Mouse (Mus musculus): ENCODE data around the gene Ripk3.

Ripk3 gene

DNA sequence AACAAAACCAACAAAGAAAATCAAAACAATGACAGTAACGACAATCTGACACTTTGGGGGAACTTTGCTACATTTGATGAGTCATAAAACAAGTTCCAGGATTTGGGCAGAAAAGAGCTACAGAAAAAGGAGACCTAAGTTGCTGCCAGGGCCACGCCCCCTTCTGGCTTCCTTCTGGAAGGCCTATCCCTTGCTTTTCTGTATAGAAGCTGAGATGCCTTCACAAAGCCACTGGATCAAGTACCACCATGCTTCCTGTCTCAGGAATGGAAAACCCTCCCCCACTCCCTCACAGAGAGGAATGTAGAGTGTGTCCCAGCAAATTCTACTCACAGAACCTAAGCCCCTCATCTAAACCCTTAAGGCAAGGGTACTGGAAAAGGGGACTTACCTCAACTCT, 5.3 kb upstream of the Ripk3 start:
- DNase-seq = no peak

DNA sequence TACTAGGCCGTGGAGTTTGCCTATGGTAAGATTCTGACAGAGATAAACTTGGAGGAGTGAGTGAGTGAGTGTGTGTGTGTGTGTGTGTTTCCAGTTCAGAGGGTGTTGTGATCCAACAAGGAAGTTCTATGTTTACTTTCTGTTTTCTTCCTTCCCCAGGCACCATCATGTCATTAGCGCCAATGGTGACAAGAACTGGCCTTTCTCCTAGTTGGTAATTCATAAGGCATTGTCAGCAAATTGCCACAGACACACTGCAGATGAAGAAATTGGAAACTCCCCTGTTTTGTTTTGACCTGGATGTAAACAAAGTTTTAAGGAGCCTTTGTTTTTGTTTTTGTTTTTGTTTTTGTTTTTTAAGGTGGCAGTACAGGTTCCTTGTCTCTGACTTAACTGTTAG, 4.8 kb upstream of the Ripk3 start:
- no peak for DNase-seq

DNA sequence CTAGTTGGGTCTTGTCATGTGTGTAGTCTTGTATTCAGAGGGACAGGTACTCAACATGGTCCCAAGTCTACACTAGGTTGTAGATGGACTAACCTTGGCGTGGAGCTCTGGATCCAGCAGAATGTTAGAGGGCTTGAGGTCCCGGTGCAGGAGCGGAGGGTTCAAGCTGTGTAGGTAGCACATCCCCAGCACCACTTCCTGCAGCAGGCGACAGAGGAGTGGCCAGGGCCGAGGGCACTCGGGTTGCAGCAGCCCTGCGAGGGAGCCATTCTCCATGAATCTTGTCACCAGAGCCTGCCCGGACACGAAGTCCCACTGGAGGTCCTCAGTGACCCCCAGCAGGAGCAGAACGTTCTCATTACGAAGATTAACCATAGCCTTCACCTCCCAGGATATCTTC, 934 bp downstream of the Ripk3 start:
- DNase-seq = no peak

DNA sequence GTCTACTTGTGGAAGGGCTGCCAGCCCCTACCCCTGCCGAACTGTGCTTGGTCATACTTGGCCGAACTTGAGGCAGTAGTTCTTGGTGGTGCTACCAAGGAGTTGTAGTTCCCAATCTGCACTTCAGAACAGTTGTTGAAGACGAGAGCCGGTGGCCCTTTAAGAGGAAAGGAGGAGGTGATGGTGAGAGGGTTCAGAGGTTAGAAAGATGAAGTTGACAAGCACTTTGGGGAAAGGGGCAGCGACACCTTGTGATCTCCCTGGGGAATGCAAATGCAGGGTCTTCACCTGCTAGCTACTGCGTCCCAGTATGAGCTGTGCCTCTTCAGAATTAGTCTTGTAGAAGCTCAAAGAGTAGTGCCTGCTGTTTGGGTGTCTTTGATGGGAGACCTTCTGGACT, 3.5 kb downstream of the Ripk3 start:
- no peak for DNase-seq

DNA sequence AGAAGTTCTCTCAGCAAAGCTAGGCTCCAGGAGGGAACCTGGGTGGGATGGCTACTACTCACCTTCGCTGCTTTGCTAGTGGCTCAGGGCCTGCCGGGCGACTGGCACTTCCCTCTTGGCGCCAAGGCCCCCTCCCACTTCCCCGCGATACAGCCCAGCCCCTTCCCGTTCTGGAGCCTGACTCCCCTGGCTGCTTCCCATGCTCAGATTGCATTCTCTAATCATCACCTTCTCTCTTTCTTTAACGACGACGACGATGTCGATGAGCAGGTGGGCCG, 4.8 kb downstream of the Ripk3 start, which contains the start of gene Adcy4:
Gene Adcy4 (minus strand): TSS at position 138 of the 278 bp plus-strand sequence.
- no peak for DNase-seq

DNA sequence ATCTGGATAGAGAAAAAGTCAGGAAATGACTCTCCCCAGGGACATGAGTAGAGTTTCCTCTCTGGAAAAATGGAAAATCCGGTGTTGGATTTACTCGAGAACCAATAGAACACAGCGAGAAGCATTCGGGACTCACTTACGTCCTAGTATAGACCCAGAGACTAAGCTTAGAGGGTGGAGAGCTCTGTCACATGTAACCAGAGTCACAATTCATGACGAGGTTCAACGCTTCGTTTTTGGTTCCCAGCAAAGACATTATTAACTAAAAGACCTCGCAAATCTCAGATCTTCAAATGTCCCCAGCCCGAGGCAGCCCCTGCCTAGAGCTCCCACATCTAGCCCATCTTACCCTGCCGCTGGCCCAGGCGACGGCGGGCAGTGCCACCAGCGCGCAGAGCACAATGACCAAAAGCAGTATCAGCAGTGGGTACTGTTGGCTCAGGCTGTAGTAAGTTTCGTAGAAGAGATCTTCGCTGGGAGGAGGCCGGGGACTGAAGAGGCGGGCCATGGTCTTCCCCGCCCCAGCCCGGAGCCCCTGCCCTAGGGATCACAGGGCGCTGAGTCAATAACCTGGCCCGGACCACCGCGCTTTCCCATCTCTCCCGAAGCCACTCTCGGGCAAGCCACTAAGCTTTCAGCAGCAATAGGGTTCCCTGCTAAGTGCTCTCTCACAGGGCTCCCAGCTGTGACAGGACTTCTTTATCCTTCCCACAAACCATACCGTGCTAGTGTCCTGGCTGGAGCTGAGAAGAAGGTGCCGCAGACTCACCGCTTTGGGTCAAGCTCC, 5.3 kb downstream of the Ripk3 start:
- no peak for DNase-seq

DNA sequence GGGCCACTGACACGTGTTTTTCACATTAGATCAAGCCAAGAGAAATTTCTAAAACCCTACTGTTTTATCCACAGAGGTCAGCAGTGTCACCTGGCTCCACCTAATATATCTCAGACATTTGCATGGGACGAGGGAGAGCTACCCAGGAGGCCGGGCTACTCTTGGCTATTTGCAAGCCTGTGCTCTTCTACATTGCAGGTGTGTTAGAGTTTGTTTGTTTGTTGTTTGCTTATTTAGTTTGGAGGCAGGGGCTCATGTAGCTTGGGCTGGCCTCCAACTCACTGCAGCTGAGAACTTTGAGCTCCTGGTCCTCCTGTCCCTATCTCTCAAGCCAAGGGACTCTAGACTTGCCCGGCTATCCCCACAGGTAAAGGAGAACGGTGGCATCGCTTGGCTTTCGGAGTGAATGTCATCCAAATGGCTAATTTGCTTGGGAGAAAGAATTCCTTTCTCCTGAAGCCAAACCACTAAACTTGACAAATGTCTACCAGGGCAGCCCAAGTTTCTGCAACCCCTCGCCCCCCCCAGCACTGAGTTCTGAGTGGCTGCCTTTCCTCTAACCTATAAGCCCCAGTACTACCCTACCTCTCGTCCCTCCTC, 6.2 kb downstream of the Ripk3 start:
- DNase-seq = no peak

DNA sequence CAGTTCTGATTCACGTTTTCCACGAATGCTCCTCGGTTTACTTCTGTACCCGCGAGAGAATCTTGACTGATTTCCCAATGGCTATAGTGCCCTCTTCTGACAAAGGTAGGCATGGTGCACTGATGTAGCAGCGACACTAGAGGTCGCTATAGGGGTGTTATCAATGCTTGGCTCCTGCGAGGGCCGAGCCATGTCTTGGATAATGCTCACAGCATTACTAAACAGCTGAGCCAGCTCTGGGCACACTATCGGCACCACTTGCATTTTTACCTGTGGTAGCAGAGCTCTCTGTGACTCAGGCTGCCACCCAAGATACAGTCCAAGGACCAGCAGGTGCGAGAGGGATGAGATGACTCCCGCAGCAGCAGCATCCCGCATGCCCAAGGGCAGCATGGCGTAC, 7.4 kb downstream of the Ripk3 start:
- peak; percentile 40 for DNase-seq

DNA sequence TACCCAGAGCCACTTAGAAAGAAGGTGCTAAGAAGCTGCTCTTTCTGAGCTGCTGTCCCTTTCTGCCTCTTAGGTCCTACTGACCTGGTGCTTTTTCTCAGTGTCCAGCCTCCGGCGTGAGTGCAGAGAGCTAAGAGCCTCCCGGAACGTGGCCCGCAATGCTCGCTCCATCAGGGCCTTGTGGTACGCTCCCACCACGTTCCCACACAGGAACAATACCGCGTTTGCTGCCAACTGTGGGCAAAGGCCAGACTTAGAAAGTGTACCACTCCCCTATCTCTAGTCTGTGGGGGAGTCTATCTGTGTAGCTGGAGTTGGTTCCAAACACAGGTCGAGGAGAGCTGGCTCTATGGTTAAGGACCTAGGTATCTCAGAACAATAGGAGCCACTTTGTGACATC, 7.9 kb downstream of the Ripk3 start:
- no peak for DNase-seq

DNA sequence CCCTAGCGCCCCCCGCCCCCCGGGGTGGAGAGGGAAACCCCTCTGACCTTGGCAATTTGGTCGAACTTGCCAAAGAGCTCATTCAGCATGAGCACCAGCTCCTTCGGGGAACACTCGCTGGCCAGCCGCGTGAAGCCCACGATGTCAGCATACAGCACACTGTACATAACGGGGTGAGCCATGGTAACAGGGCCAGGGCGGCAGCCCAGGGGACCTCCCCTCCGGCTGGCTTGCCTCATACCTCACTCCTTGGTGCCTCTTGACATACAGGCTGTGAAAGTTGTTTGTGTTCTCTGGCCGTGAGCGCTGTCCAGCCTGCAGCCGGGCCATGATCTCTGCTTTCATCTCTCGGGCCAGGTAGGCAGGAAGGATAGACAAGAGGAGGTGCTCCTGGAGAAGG, 9.0 kb downstream of the Ripk3 start:
- no peak for DNase-seq

DNA sequence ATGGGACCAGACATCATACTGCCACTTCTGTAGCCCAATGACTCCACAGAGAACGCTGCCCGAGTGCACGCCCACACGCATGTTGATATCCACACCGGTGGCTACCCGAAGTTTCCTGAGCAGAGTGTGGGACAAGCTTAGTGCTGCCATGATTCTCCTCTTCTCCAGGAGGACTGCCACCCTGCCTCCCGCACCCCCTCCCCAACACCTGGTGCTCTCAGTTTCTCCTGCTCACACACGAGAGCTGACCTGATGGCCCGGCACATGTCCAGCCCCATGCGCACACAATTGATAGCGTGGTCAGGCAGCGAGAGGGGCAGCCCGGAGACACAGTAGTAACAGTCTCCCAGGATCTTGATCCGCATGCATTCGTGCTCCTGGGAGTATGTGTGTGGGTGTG, 10.0 kb downstream of the Ripk3 start:
- DNase-seq = no peak

DNA sequence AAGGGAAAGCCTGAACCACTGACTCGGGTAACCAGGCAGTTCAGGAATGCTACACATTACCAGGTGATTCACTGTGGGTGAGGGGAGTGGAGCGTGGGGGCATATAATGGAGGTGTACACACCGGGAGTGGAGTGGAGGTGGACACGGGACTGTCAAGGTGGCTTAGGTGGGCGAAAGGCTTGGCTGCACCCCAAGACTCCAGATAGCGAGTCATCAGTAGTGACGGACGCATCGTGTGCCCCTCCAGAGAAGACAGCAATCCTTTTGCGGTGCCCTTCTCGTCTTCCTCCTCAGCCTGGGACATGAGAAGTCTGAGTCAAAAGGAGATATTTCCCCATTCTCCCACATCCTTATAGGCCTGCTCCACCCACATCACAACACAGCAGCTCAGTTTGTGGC, 10.9 kb downstream of the Ripk3 start:
- no peak for DNase-seq

DNA sequence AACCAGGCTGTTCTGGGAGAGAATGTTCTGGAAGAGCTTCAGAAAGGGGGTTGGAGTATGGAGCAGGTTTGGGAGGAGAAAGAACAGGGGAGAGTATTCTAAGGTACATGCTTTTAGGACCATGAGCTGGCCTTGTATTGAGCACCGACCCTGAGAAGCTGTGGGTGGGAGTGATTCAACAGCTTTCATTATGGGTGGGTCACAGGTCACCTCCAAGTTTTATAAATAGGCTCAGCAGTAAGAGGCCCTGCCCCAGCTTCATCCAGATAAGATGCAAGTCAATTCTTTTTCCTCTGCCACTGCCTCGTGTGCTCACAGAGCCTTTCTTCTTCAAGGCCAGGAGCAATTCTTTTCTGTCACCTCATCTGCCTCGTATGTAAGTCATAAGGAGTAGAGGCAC, 11.5 kb downstream of the Ripk3 start:
- DNase-seq = no peak

DNA sequence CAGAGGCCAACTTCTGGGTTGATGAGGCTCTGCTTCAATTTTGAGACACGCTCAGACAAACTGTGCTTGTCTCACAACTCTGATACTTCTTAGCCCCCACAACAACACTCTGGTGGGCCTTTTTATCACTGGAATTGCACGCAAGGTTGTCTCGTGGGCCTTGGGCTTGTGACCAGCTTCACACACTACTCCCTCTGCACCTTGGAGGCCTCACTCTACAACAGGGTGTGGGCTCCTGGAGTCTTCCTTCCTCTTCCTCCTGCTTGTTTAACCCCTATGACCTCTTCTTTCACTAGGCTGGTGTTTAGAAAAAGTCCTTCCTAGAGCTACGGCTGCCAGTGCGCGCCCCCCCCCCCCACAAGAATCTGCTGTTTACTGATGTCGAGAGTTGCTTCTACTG, 12.0 kb downstream of the Ripk3 start:
- DNase-seq = no peak

DNA sequence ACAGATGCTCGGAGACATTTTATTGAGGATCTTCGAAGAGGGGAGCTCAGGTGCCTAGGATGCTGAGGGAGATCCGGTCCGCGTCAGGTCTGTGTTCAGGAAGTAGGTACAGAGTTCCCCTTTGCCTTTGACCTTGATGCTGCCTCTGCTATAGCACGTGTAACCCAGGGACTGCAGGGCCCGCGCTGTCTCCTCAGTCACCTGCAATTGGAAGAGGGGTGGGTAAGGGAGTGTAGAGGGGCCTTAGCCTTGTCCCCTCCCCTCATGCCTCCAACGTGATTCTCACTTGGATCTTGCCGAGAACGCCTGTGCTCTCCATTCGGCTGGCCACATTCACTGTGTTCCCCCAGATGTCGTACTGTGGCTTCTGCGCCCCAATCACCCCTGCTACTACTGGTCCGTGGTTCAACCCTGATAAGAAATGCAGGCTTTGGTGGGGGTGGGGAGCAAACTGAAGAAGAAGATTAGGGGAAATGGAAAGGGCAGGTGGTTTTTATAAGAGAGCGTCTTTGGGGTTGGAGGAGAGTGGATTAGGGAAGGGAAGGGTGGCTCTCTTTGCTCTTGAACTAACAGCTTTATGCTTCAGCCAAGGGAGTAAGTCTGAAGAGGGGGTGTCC, 19.5 kb downstream of the Ripk3 start:
- DNase-seq = no peak

DNA sequence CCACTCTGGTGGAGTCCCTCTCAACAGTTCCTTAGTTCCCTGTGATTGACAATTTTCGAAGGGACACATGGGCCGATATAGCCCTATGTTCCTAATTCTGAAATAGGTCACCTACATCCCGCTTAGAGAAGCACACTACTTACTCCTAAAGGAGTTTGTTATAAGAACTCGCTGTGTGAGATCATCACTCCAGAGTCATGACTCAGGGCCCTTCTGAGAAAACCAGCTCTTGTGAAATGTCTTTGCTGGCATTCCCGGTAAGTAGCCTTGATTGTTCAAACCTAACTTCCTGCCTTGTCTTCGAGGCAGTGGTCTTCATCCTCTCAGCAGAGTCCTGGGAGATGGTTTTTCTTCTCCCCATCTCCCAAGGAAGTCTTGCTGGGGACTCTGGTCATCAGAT, 20.1 kb downstream of the Ripk3 start:
- DNase-seq = no peak

DNA sequence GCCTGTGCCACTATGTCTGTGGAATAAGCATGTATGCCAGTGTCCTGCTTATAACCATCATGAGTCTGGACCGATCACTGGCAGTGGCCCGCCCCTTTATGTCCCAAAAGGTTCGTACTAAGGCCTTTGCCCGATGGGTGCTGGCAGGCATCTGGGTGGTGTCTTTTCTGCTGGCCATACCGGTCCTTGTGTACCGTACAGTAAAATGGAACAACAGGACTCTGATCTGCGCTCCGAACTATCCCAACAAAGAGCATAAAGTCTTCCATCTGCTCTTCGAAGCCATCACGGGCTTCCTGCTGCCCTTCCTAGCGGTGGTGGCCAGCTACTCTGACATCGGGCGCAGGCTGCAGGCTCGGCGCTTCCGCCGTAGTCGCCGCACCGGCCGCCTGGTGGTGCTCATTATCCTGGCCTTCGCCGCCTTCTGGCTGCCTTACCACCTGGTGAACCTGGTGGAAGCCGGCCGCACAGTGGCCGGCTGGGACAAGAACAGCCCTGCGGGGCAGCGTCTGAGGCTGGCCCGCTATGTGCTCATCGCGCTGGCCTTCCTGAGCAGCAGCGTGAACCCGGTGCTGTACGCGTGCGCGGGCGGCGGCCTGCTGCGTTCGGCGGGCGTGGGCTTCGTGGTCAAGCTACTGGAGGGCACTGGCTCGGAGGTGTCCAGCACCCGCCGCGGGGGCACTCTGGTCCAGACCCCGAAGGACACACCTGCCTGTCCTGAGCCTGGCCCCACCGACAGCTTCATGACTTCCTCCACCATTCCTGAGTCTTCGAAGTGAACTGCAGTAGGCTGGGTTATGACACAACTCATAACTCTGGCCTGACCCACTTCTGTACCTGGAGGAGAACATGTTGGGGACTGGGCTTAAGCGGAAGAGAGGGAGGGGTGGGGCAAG, 20.9 kb downstream of the Ripk3 start:
- DNase-seq = peak; percentile 51

DNA sequence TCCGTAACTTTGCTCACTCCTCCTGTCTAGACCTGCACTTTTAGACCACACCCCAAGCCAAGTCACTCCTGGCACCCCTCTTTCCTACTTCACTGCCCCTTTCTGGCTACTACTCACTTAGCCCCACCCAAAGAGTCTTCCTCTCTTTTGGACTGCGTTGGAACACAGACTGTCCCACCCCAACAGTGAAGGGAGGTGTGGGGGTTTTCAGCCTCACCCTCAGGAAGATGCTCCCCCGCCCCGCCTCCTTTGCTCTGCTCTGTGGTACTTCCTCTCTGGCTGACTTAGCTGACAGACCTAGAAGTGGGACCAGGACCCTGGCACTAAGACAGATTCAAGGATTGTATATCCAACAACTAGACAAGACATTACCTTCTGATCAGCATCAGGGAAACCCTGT, 23.0 kb downstream of the Ripk3 start, which contains the start of gene Ltb4r1:
Gene Ltb4r1 (plus strand): TSS at position 267 of the 400 bp plus-strand sequence.
- no peak for DNase-seq

DNA sequence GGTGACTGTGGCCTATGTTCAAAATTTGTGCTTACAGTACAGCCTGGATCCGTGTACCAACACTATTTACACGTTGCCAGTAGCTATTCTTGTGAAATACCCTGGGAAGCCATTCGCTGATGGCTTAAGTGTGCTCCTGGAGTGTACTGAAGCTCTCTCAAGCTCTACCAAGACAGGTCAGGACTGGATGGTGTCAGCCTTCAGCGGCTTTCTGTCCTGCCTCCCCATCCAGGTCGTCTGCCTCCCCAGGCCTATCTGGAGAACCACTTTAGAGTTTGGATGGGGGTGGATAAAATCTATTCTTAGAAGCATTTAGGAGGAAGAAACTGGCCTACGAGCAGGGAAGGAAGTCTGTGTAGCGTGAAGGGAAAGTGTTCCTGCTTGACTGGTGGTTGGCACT, 25.5 kb downstream of the Ripk3 start:
- no peak for DNase-seq

DNA sequence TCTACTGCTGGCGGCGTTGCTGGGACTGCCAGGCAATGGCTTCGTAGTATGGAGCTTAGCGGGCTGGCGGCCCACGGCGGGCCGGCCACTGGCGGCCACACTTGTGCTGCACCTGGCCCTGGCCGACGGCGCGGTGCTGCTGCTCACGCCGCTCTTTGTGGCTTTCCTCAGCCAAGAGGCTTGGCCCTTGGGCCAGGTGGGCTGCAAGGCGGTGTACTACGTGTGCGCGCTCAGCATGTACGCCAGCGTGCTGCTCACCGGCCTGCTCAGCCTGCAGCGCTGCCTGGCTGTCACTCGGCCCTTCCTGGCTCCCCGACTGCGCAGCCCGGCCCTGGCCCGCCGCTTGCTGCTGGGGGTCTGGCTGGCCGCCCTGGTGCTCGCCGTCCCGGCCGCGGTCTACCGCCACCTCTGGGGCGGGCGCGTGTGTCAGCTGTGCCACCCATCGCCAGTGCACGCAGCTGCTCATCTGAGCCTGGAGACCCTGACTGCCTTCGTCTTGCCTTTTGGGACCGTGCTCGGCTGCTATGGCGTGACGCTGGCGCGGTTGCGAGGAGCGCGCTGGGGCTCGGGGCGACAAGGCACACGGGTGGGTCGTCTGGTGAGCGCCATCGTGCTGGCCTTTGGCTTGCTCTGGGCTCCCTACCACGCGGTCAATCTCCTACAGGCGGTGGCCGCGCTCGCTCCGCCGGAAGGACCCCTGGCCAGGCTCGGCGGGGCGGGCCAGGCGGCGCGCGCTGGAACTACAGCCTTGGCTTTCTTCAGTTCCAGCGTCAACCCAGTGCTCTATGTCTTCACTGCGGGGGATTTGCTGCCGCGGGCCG, 26.5 kb downstream of the Ripk3 start:
- DNase-seq = peak; percentile 58

DNA sequence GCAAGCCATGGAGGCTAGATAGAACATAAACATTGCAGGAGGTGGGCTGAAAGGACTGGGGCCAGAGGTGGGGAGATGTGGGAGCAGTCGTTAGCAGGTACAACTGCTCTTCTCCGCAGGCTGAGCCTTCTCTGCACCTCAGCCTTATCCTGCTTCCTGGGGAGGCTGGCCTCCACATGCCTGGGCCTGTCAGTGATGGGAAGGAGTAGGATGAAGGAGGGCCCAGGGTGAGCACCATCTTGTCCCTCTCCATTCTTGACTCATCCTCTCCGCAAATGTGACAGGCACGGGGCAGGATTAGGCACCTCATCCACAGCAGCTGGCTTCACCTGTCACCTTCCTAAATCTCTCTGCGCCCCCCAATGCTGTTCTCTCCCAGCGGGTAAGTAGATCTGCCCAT, 27.5 kb downstream of the Ripk3 start, which contains the start of gene Ltb4r2:
Gene Ltb4r2 (plus strand): TSS at position 266 of the 400 bp plus-strand sequence.
- no peak for DNase-seq

DNA sequence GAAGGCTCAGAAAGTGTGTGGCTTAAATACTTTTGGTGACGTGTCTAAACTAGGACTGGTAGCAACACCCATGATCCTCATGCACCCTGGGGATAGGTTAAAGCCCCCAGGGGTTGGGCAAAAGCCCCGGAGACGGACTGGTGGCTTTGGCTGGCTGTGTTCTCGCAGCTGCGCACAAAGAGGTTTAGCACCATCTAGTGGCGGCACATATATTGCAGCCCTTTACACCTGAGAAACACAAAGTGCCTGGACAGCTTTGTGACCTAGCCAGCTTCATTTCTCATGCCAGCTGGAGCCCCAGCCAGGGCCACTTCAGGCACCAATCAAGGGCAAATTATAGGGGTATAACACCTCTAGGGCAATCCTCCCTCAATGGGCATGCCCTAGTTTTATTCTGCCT, 28.5 kb downstream of the Ripk3 start:
- peak; percentile 85 for DNase-seq
